ENCODE assay signal across 1 mouse cellular context in genomic region chr2:18734394-18735127, GRCm38 (mm10).
TF ChIP-seq lines count a peak whose summit lies in the region.

No protein-coding gene starts in this region.

TF ChIP-seq in MEL, 35 proteins besides CTCF, POLR2A, EP300 and RAD21 (continued from another document):
- TF ChIP-seq ELF1 (IDR thresholded peaks at IDR 0.05; ENCODE audit: low read depth, low read length) (no peak), SMC3 (IDR thresholded peaks at IDR 0.05; ENCODE audit: low read depth, low read length) (0 out of 2 replicates have a peak, but pooled peaks have one; percentile 20), POLR2AphosphoS2 (IDR thresholded peaks at IDR 0.05; ENCODE audit: low read length) (no peak), CHD2 (IDR thresholded peaks at IDR 0.05; ENCODE audit: low read length) (no peak), RCOR1 (IDR thresholded peaks at IDR 0.05; ENCODE audit: low read depth, low read length) (no peak), E2F4 (IDR thresholded peaks at IDR 0.05; ENCODE audit: borderline replicate concordance, low read depth, low read length) (no peak), MAX (IDR thresholded peaks at IDR 0.05; ENCODE audit: low read length) (no peak), ETS1 (IDR thresholded peaks at IDR 0.05; ENCODE audit: low read depth, low read length) (no peak), POLR2AphosphoS5 (IDR thresholded peaks at IDR 0.05; ENCODE audit: borderline replicate concordance, low read depth, low read length) (no peak), MYC (IDR thresholded peaks at IDR 0.05; ENCODE audit: low read depth, low read length) (no peak), MXI1 (IDR thresholded peaks at IDR 0.05; ENCODE audit: low read depth, low read length) (no peak)
